Comparison of ENCODE assay signal across 28 mouse cellular contexts in the genomic region with DNA sequence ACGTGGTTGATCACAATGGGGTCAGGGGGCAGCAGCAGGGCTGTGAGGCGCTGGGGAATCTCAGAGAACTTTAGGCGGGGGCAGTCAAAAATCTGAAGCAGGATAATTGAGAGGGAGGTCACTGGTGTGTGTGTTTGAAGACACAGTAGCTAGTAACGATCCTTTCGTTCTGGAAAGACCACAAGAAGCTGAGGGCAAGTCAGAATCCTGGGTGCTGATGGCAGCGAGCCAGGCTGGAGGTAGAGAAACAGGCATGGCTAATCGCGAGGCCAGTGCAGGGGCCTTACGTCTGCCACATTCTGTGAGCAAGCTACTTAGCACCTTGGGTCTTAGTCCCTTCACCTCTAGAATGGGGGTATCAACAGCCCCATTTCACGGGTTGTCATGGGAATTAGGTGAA. TPM values are rescaled to one million over a fixed set of nuclear protein-coding genes. Genes with fewer than 3 reads are reported as not detected.
"Had no signal": no experiment of that assay in that cellular context is flagged by ENCODE, and none has a peak within 500 bp of the region (broad histone marks: within the 10 kb centered on the region; RNA-seq: fewer than 3 reads in every experiment).

No protein-coding gene starts in this region.

- H3K4me2 ChIP-seq: heart, embryonic 12.5 days; hindbrain, embryonic 13.5 days; hindbrain, embryonic 15.5 days; kidney, embryonic 15.5 days; limb, embryonic 13.5 days; liver, embryonic 11.5 days; liver, embryonic 13.5 days had no signal

- H3K9ac ChIP-seq: heart, embryonic 12.5 days; hindbrain, embryonic 13.5 days; hindbrain, embryonic 15.5 days; kidney, embryonic 15.5 days; limb, embryonic 13.5 days; liver, embryonic 13.5 days had no signal

- ATAC-seq: hindbrain, postnatal 0 days; intestine, embryonic 16.5 days had no signal

- H3K27me3 ChIP-seq: heart, embryonic 12.5 days; hindbrain, embryonic 15.5 days; limb, embryonic 13.5 days had no signal

- H3K4me3 ChIP-seq: heart, embryonic 10.5 days; heart, embryonic 12.5 days; hindbrain, embryonic 13.5 days; hindbrain, embryonic 15.5 days; kidney, embryonic 15.5 days; left cerebral cortex, adult 2 months; limb, embryonic 13.5 days; liver, embryonic 13.5 days had no signal

- H3K9me3 ChIP-seq: heart, embryonic 10.5 days; heart, embryonic 12.5 days; hindbrain, embryonic 13.5 days; hindbrain, embryonic 15.5 days; kidney, embryonic 15.5 days; limb, embryonic 13.5 days; liver, embryonic 13.5 days had no signal

- H3K27ac ChIP-seq: heart, embryonic 10.5 days; hindbrain, embryonic 13.5 days; hindbrain, embryonic 15.5 days; hindbrain, postnatal 0 days; kidney, embryonic 15.5 days; kidney, postnatal 0 days; left cerebral cortex, adult 2 months; limb, embryonic 13.5 days; liver, embryonic 13.5 days had no signal

- DNase-seq: gastrocnemius, postnatal 14 days; gastrocnemius, postnatal 36 days; heart, adult 18-20 months; heart, postnatal 10 days; heart, postnatal 36 days; kidney, adult 11 months; kidney, adult 2 months; kidney, adult 9 months; kidney, postnatal 14 days; kidney, postnatal 36 days; liver; liver, embryonic 13.5 days had no signal

RNA-seq across cellular contexts. Expression of gene 4931409K22Rik, which starts 37.3 kb away (rescaled TPM):
- polyA plus RNA-seq: heart, embryonic 12.5 days; heart, embryonic 14.5 days; heart, embryonic 16.5 days; hindbrain, embryonic 11.5 days; intestine, embryonic 16.5 days; large intestine, adult 2 months; limb, embryonic 11.5 days; liver, embryonic 13.5 days had no signal
